Mouse (Mus musculus) midbrain, embryonic 10.5 days (tissue): ENCODE data around the gene Pgf. TPM values are rescaled to one million over a fixed set of nuclear protein-coding genes. Genes with fewer than 3 reads are reported as not detected.

ENCODE experiments used
- DNase-seq: peaks from one replicate; pipeline ENCODE4 v3.0.0-alpha.2; 2017; ENCODE audit warnings: low spot score
- H3K27ac ChIP-seq: fragments of 300-500 bp; sonication (generic); replicated peaks from 2 replicates; pipeline ENCODE4 v1.5.1; 2016; ENCODE audit warnings: mild to moderate bottlenecking
- H3K27me3 ChIP-seq: fragments of 300-500 bp; sonication (generic); 2 replicates; pipeline ENCODE4 v1.6.1; 2016; ENCODE audit warnings: low read depth, mild to moderate bottlenecking; ENCODE audit not compliant: poor library complexity, severe bottlenecking
- H3K36me3 ChIP-seq: fragments of 300-500 bp; sonication (generic); 2 replicates; pipeline ENCODE4 v1.6.1; 2016; ENCODE audit warnings: mild to moderate bottlenecking, moderate library complexity
- H3K4me1 ChIP-seq: fragments of 300-500 bp; sonication (generic); 2 replicates; pipeline ENCODE4 v1.6.1; 2016
- H3K4me3 ChIP-seq: fragments of 300-500 bp; sonication (generic); 2 replicates; pipeline ENCODE4 v1.5.1; 2016; ENCODE audit warnings: mild to moderate bottlenecking, moderate library complexity
- H3K9me3 ChIP-seq: fragments of 300-500 bp; sonication (generic); replicated peaks from 2 replicates; pipeline ENCODE4 v1.6.1; 2016; ENCODE audit warnings: mild to moderate bottlenecking
- WGBS: fragments of 180-500 bp; shearing (Covaris S2); methylation state at CpG from one replicate; pipeline ENCODE4 v1.1.7; 2016; 5-methylcytosine and 5-hydroxymethylcytosine counted together
- polyA plus RNA-seq: library from polyadenylated mRNA; unstranded; fragments of >200 nt; fragmentation: Nextera tagmentation; extraction: Ambion mirVana; gene quantifications from 2 replicates; pipeline ENCODE4 v1.2.1, GENCODE M21; 2016

The Pgf gene
- polyA plus RNA-seq, 1 experiment from 2014 or later: 3.9 TPM

DNA sequence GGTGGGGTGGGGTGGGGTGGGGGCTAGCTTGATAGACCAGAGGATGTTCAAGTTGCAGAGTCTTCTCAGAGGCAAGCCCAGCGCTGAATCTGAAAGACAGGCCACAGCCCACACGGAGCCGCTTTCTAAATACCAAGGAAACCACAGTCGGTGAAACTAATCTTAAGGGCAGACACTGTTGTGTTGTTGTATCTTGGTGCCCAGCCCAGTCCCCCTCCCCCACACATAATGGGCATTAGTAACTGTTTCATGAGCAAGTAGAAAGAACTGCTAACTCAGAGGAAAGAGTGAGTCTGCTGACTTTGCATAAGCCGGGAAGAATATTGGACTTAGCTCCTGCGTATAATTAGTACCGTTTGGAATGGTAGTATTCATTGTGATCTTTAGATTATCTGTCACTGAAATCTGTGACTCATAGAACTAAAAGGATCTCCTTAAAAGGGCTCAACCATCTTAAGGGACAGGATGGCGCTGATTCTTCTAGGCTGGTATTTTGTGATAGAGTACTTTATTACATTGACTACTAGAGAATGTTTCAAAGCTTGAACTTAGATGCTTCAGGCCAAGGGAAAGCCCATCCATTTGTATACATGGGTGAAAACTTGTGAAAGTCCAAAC, 50.5 kb downstream of the Pgf start:
- H3K27ac ChIP-seq: no peak overlapping the region
- no peak for DNase-seq
- WGBS: 92% methylated on average over 8 of the region's 8 CpGs
- no peaks in the 10 kb centered on the region for H3K27me3 ChIP-seq
- H3K4me1 ChIP-seq: no peaks in the 10 kb centered on the region
- no peaks in the 10 kb centered on the region for H3K9me3 ChIP-seq
- H3K4me3 ChIP-seq: no peak overlapping the region
- peaks cover 96% of the 10 kb centered on the region for H3K36me3 ChIP-seq

GRCm38 (mm10) chr12:85124751-85125150, 52.8 kb downstream of the Pgf start:
- H3K9me3 ChIP-seq: no peaks in the 10 kb centered on the region
- H3K4me3 ChIP-seq: no peak overlapping the region
- no peaks in the 10 kb centered on the region for H3K27me3 ChIP-seq
- no peak for DNase-seq
- 92% methylated on average over 5 of the region's 5 CpGs for WGBS
- H3K36me3 ChIP-seq: peaks cover 99% of the 10 kb centered on the region
- no peak overlapping the region for H3K27ac ChIP-seq
- no peaks in the 10 kb centered on the region for H3K4me1 ChIP-seq

DNA sequence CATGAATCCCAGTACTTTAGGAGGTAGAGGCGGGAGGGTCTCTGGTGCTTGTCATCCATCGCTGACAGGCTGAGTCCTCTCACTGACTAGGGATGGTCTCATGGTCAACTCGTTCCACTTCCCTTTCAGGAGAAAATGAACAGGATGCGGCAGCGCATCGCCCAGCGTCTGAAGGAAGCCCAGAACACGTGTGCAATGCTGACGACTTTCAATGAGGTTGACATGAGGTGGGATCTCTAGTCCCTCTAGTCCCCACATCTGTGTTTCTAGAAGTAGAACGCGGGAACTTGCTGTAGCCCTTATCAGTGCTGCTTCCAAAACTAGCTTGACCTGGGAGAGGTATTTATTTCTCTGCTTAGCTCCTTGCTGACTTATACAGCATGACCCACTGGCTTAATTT, 53.9 kb downstream of the Pgf start:
- DNase-seq: no peak
- no peak overlapping the region for H3K4me3 ChIP-seq
- H3K9me3 ChIP-seq: no peaks in the 10 kb centered on the region
- H3K27me3 ChIP-seq: no peaks in the 10 kb centered on the region
- no peak overlapping the region for H3K27ac ChIP-seq
- H3K4me1 ChIP-seq: no peaks in the 10 kb centered on the region
- peaks cover 100% of the 10 kb centered on the region for H3K36me3 ChIP-seq
- WGBS: 96% methylated on average over 11 of the region's 11 CpGs

DNA sequence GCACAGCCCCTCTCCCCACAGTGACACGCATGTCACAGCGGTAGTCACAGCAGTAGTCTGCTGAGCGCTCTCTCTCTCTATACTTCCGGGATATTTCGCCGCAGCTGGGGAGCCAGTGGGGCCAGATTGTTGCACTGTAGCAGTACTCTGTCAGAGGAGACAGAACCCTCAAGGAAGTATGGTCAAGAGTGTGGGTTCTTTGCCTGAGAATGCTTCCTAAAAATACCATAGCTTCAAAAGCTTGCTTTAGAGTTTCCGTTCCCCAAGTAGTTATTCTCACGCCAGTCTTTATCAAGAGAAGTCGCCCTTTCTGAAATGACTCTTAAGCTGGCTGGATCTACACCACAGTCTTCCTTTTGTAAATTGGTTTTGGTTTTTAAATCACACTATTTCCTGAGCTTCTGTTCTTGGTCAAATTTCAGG, 54.5 kb downstream of the Pgf start:
- Histone ChIP-seq H3K27ac (no peak overlapping the region), H3K4me3 (no peak overlapping the region), H3K27me3 (no peaks in the 10 kb centered on the region), H3K36me3 (peaks cover 100% of the 10 kb centered on the region), H3K9me3 (no peaks in the 10 kb centered on the region), H3K4me1 (no peaks in the 10 kb centered on the region)
- 95% methylated on average over 9 of the region's 9 CpGs for WGBS
- DNase-seq: no peak

GRCm38 (mm10) chr12:85121806-85122459, 55.7 kb downstream of the Pgf start:
- peaks cover 99% of the 10 kb centered on the region for H3K36me3 ChIP-seq
- no peaks in the 10 kb centered on the region for H3K4me1 ChIP-seq
- DNase-seq: no peak
- H3K27me3 ChIP-seq: no peaks in the 10 kb centered on the region
- H3K9me3 ChIP-seq: no peaks in the 10 kb centered on the region
- 96% methylated on average over 9 of the region's 9 CpGs for WGBS
- no peak overlapping the region for H3K27ac ChIP-seq
- H3K4me3 ChIP-seq: no peak overlapping the region

Other genes starting within 250 kb of the Pgf start
- 169 and 182 TPM in 2 replicates for gene Fcf1, start 206.9 kb downstream of the Pgf start, polyA plus RNA-seq
- 16.0 and 20.8 TPM in 2 replicates for gene Arel1, start 206.9 kb downstream of the Pgf start, polyA plus RNA-seq
- 30.9 and 33.6 TPM in 2 replicates for gene Ylpm1, start 181.5 kb downstream of the Pgf start, polyA plus RNA-seq
- 2.3 and 3.5 TPM in 2 replicates for gene Prox2, start 67.0 kb downstream of the Pgf start, polyA plus RNA-seq
- gene Dlst, start 67.0 kb downstream of the Pgf start, polyA plus RNA-seq: 110 and 111 TPM in 2 replicates
- gene Rps6kl1, start 26.5 kb downstream of the Pgf start, polyA plus RNA-seq: 1.7 and 2.6 TPM in 2 replicates
- gene Eif2b2, start 41.7 kb upstream of the Pgf start, polyA plus RNA-seq: 120 and 121 TPM in 2 replicates
- 8.2 and 8.8 TPM in 2 replicates for gene Mlh3, start 92.8 kb upstream of the Pgf start, polyA plus RNA-seq
- gene Acyp1, start 110.6 kb upstream of the Pgf start, polyA plus RNA-seq: 60.3 and 61.4 TPM in 2 replicates
- 1.2 and 1.5 TPM in 2 replicates for gene Zc2hc1c, start 110.8 kb upstream of the Pgf start, polyA plus RNA-seq
- 20.6 and 21.5 TPM in 2 replicates for gene Nek9, start 161.6 kb upstream of the Pgf start, polyA plus RNA-seq
- 258 and 269 TPM in 2 replicates for gene Tmed10, start 197.1 kb upstream of the Pgf start, polyA plus RNA-seq